Mouse (Mus musculus): ENCODE data around the gene Pink1.

DNA sequence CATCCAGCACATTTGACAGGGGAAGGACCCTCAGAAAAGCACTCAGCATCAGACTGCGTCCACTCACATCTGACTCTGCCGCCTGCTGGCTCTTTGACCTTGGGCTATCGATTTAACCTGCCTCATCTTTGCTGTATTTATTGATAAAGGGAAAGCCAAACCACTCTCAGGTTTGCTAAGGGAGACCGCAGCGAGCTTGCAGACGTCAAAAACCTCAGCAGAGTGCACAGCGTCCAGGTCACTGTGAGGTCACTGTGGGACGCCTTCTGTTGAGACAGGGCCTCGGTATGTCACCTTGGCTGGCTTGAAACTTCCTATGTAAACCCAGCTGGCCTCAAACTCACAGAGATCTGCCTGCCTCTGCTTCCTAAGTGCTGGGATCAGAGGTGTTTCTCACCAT lies 11.2 kb upstream of the Pink1 start:
- no peak for TF ChIP-seq POLR2A (IDR thresholded peaks at IDR 0.05; ENCODE audit: borderline replicate concordance, extremely low read depth, insufficient read depth, insufficient read length, poor library complexity, severe bottlenecking)
- no peak for TF ChIP-seq CTCF (IDR thresholded peaks at IDR 0.05; ENCODE audit: borderline replicate concordance, extremely low read depth, insufficient read depth, insufficient read length)

Measured in brain, embryonic 14.5 days (tissue).